Mouse (Mus musculus) skeletal muscle tissue, adult 2 months (tissue): ENCODE results near the gene Tmem211.

Experiments used
- DNase-seq: peaks from one replicate; pipeline ENCODE4 v3.0.0-alpha.2; 2012; ENCODE audit warnings: low read depth, low spot score

Gene Tmem211

DNA sequence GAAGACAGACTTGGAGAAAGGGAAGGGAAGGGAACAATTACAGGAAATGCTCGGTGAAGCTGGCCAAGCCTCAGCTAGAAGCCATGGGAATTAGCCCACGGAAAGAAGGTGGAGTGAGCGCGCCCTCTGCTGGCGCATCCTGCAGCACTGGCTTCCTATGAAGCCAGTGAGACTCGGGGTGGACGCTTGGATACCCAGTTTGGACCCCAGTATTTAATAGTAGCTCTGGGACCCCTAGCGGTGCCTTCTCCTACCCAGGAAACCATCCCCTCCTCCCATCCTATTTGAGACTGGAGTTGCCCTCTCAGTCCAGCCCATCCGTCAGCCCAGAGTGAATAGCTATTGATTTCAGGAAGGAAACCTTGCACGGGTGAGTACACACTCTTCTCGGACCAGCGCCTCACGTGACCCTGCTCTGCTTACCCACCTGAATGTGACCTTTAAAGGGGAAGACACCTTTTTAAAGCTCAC is at the start of gene Tmem211:
Gene Tmem211, plus strand, starts transcription at position 278 of the 471 bp plus-strand sequence.
- DNase-seq, result peak; percentile 73

DNA sequence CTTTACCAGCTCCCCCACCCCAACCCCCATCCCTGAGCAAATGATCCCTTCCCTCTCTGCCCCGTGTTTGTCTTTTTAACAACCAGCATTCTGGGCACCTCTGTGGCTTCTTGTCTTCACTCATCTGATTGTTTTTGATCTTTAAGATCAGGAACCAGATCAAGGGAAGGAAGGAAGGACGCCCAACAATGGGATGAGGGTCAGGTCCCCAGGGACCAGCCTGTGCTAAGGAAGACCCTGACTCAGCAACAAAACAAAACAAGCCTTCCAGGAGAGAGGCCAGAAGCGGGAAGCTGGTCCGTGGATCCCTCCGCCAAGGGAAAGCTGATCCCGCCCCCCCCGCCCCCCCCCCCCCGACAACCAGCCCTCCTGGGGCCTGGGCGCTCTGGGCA is 47.3 kb upstream of the Tmem211 start:
- DNase-seq, result no peak

DNA sequence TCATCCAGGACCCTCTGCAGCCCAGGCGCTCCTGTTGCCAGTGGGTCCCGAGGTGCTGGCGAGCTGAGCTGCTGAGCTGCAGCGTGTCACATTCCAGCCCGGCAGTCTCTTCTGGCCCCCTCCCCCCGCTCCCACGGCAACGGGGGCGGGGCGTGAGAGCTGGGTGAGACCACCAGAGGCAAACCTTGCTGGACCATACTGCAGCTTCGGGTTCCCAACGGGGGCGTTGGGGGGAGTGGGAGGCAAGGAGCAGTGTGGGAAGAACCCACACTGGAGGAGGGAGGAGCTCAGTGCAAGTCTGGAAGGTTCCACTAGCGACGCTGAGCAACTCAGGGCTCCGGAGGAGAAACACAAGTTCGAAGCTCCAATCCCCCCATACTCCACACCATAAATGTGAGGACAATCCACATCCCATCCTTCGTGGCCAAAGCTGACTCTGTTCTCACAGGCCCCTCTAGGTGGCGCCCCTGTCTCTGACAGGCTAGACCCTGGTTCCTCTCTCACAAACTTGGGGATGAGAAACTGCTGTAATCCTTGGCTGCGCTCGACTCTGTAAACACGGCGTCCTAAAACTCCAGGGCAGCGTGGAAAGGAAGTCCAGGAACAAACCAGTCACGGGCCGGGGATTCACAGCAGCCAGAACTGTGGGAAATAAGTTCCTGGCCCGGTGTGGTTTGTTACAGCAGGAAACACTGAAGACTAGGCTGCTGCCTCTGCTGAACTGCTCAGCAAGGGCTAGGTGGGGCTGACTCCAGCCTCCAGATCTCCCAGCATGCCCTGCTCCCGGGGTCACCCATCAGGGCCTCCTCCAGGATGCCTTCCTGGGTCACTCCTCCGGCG is 46.6 kb upstream of the Tmem211 start:
- DNase-seq, result peak; percentile 83

DNA sequence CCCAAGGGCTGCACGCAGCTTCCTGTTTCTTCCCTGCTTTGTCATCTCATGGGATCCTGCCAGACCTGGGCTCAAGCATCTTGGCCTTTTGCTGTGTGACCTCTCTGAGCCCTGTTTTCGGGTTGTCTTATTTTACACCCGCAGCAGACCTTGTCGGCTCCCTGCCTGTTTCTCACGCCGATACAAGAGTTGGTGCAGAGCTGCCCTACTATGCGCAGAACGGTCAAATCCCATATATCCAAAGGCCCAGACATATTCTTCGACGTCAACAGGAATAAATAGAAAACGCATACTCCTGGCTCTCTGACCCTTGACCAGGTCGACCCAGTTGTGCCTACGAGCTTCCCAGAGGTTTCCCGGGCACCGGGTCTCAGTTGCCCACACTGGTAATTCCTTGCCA is 46.0 kb upstream of the Tmem211 start:
- no peak for DNase-seq

- no peak for DNase-seq
These were observed 45.3 kb upstream of the Tmem211 start for GRCm38 (mm10) chr5:113181441-113181840.

DNA sequence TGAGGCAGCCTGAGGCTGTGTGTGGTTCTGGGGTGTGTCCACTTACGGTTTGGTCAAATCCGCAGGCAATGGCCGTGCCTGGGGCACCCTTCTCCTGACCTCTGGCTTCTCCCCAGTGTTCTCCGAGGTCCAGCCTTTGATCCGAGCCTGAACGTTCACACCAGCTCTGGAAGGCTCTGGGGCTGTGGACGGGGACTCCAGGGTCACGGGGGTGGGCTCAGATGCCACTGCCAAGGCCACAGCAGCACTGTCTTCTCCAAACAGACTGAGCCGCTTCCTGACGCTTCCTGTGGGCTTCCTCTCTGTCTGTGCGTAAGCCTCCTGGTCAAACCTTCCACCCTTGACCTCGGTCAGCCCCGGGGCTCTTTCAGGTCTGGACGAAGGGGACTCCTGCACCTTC is 36.2 kb upstream of the Tmem211 start:
- no peak for DNase-seq

DNA sequence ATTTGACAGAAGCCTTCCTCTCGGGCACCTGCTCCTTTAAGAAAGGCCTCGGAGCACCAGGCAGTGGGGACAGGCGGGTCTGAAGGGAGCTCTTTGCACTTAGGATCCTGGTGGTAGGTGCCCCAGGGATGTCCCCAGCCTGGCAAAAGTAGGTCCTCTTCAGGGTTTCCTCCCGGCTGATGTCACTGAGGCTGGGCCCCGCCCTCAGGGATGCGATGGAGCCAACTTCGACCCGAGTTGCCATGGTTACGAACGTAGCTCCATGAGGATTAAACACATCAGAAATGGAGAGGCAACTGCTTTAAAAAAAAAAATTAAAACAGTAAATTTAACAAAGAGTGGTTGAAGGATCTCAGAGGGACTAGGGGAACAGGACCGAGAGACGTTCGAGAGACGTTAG is 34.8 kb upstream of the Tmem211 start:
- no peak for DNase-seq

- no peak for DNase-seq
These were observed 32.9 kb upstream of the Tmem211 start for GRCm38 (mm10) chr5:113193762-113194161.

- no peak for DNase-seq
These were observed 31.3 kb upstream of the Tmem211 start for GRCm38 (mm10) chr5:113195451-113195850.

- no peak for DNase-seq
These were observed 30.8 kb upstream of the Tmem211 start for GRCm38 (mm10) chr5:113195907-113196306.

DNA sequence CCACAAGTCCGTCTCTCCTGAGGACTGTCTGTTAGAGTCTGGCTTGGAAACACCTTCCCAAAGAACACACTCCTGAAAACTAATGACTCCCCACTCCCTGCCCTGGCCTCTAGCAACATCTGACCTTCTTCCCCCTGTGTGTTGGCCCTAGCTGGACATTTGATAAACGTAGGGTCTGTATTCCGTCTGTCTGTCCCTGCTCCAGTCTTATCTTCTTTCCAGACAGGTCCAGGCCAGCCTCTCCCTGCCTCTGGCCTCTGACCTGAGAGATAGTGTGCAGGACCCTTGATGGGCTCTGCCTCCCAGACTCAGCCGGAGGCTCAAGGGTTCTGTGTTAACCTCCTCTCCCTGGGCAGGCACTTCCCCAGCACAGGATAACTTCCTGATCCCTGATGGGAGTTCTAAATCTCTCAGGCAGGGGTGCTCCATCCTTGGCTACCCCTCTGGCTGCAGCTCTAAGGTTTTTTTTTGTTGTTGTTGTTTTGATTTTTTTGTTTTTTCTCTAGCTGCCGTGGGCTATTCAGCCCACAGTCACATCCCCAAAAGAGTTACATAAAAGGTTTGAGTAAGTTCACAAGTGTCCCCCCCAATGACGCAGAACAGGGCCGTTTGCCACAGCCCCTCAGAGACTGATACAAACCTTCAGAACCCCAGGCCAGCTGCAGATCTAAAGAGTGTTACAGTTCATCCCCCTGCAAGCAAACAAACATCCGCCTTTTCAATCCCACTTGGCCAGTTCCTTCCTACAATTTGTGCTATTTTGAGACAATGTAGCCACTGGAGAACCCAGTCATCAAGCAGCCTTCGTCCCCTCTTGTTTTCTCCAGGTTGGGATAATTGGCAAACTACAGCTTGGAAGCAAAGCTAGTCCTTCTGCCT is 29.6 kb upstream of the Tmem211 start:
- no peak for DNase-seq

DNA sequence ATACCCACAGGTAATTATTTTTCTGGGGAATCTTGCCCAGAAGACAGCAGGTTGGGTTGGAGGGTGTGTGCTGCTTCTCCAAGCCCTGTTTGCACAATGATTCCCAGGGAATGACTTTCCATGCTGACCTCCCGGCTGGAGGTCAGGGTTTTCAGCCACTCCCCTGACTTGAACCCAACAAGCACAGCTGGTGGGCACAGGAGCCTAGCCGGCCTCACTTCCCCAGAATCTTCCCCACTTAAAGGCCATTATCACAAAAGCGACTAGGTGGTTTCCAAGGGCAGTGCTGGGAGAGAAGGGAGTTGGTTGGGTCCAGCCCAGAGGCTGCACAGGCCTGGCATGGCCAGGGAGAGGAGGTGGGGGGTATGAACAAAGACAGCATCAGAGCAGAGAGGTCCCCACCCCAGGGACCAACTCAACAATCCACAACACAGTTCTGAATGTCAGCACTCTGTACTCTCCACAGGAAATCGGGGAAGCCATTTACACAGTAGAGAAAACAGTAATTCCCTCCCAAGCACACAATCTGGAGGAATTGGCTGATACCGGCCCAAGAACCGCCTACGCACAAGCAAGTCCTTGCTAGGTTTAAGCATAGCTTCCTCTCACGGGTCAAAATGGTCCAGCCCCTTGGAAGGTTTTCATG is 27.5 kb upstream of the Tmem211 start:
- DNase-seq, result no peak

- DNase-seq, result no peak
These were observed 27.0 kb upstream of the Tmem211 start for GRCm38 (mm10) chr5:113199772-113200134.

DNA sequence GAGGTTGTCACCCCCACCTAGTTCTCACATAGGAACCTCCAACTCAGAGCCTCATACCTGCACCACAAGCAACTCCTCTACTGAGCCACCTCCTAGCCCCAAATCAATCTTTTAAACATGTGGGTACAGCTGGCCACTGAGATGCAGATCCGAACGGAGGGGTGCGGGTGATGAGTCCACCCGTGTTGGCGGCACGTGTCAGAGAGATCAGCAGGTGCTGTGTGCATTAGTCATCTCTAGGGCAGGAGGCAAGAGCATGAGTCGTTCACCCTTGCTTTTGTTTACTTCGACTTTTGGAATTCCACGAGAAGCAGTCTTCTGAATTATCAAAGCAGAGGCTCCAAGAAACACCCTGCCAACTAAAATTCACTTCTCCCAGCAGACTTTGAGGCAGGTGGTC is 22.5 kb upstream of the Tmem211 start:
- DNase-seq, result no peak

- no peak for DNase-seq
These were observed 19.9 kb upstream of the Tmem211 start for GRCm38 (mm10) chr5:113206670-113207352.

DNA sequence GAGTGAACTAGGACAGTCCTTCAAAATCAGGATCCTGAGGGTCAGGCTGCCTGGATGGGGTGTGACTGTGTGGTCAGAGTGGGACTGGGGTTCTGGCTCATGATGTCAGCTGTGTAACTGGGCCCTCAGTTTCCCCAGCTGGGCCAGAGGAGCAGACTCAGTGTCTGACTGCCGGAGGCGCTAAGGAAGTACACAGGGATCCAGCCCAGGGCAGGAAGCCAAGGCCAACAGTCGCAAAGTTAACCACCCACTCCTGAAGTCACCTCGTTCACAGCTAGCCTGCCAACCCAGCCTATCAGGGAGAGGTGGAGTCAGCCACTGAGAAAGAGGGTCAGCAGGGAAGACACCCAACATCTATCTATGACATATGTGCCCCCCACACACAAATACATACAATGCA is 18.7 kb upstream of the Tmem211 start:
- no peak for DNase-seq

GRCm38 (mm10) chr5:113208622-113209400 is 17.9 kb upstream of the Tmem211 start:
- DNase-seq, result peak; percentile 84

DNA sequence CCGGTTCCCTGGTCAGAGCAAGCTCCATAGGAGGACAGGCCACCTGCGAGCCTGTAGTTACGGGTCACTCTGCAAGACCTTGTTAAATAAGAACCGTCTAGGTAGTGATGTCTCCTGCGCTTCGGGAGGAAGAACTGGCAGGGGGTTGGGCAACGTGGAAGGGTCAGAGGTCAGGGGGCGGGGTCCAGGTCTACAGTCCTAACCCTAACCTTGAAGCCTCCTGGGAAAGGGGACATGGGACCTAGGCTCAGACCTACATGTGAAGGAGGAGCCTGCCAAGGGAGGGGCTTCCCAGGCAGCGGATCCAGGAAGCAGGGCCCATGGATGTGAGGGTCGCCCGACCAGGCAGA is 17.3 kb upstream of the Tmem211 start:
- no peak for DNase-seq

DNA sequence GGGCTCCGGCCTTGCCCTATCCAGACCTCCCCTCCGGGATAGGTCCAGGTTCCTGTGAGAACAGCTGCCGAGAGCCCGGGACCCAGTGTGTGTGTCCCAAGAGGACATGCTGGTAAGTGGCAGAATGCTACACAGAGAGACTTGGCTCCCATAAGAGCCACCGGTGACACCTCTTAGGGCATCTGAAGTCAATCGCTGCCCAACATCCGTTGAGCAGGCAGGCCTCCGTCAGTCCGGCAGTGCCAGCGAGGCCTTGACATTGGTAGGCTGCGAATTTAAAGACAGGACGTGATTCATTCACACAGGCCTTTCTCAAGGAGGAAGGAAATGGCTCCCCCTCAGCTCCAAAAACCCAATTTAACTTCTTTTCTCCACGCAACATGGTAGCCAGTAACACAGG is 16.8 kb upstream of the Tmem211 start:
- DNase-seq, result no peak

DNA sequence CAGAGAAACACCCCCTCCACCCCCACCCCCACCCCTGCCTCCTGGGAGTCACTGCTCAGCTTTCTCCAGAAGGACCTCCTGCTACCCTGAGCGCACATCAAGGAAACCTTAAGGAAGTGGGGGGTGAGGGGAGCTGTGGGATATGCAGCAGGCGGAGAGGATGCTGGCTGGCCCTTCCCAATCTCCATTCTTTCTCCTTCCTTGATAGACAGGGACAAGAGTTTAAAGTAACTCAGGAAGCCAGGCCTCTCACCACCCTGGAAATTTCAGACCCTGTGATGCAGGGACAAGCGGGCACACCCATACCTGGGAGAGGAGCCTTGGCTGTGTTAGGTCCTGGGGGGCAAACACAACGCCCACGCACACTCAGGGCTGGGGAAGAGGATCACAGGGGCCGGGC is 16.4 kb upstream of the Tmem211 start:
- DNase-seq, result no peak
